Mouse (Mus musculus) embryonic facial prominence, embryonic 12.5 days (tissue): ENCODE measurements around the gene Sult5a1. TPM values are rescaled to one million over a fixed set of nuclear protein-coding genes. Genes with fewer than 3 reads are reported as not detected.
"Not testable (repeated sequence)": the region's sequence is repeated elsewhere in the genome, so short reads cannot be mapped to it uniquely, and the experiment has no call there.

Experiments used
- ATAC-seq: fragments of 200-750 bp; cut with Nextera tagmentation; 2 replicates; pipeline ENCODE4 v1.8.0; 2017; ENCODE audit not compliant: insufficient number of reproducible peaks, insufficient read depth, low FRiP score, low TSS enrichment
- H3K27ac ChIP-seq: fragments of 300-500 bp; sonication (generic); 2 replicates; pipeline ENCODE4 v1.5.1; 2016; ENCODE audit warnings: mild to moderate bottlenecking
- H3K27me3 ChIP-seq: fragments of 300-500 bp; sonication (generic); 2 replicates; pipeline ENCODE4 v1.6.1; 2016; ENCODE audit warnings: mild to moderate bottlenecking, moderate library complexity
- H3K36me3 ChIP-seq: fragments of 300-500 bp; sonication (generic); 2 replicates; pipeline ENCODE4 v1.6.1; 2016; ENCODE audit warnings: mild to moderate bottlenecking
- H3K4me1 ChIP-seq: fragments of 300-500 bp; sonication (generic); 2 replicates; pipeline ENCODE4 v1.6.1; 2016
- H3K4me2 ChIP-seq: fragments of 300-500 bp; sonication (generic); replicated peaks from 2 replicates; pipeline ENCODE4 v1.6.1; 2016; ENCODE audit warnings: mild to moderate bottlenecking, moderate library complexity
- H3K4me3 ChIP-seq: fragments of 300-500 bp; sonication (generic); 2 replicates; pipeline ENCODE4 v1.5.1; 2016; ENCODE audit warnings: mild to moderate bottlenecking
- H3K9ac ChIP-seq: fragments of 300-500 bp; sonication (generic); 2 replicates; pipeline ENCODE4 v1.6.1; 2016; ENCODE audit warnings: mild to moderate bottlenecking, moderate library complexity
- H3K9me3 ChIP-seq: fragments of 300-500 bp; sonication (generic); 2 replicates; pipeline ENCODE4 v1.6.1; 2016; ENCODE audit warnings: mild to moderate bottlenecking, moderate library complexity
- WGBS: fragments of 180-500 bp; shearing (Covaris S2); methylation state at CpG from one replicate; pipeline ENCODE4 v1.1.7; 2016; 5-methylcytosine and 5-hydroxymethylcytosine counted together
- polyA plus RNA-seq: library from polyadenylated mRNA; unstranded; fragments of >200 nt; fragmentation: Nextera tagmentation; extraction: Ambion mirVana; gene quantifications from 2 replicates; pipeline ENCODE4 v1.2.1, GENCODE M21; 2016

Gene Sult5a1
- polyA plus RNA-seq, 1 experiment from 2014 or later, result 19.2 TPM

- Histone ChIP-seq H3K9me3 (no peaks in the 10 kb centered on the region), H3K4me1 (peaks cover 9% of the 10 kb centered on the region), H3K4me3 (no peak overlapping the region), H3K36me3 (peaks cover 24% of the 10 kb centered on the region), H3K27me3 (no peaks in the 10 kb centered on the region), H3K4me2 (no peak overlapping the region), H3K9ac (no peak overlapping the region), H3K27ac (no peak overlapping the region)
- WGBS, result 63% methylated on average over 1 of the region's 1 CpGs
- no peak for ATAC-seq
Measured at GRCm38 (mm10) chr8:123108010-123108409, 50.1 kb downstream of the Sult5a1 start.

GRCm38 (mm10) chr8:123106531-123106930 is 51.6 kb downstream of the Sult5a1 start:
- Histone ChIP-seq H3K4me1 (peaks cover 9% of the 10 kb centered on the region), H3K27me3 (no peaks in the 10 kb centered on the region), H3K4me3 (no peak overlapping the region), H3K27ac (no peak overlapping the region), H3K9ac (no peak overlapping the region), H3K36me3 (peaks cover 24% of the 10 kb centered on the region), H3K4me2 (no peak overlapping the region), H3K9me3 (no peaks in the 10 kb centered on the region)
- ATAC-seq, result no peak
- 51% methylated on average over 2 of the region's 2 CpGs for WGBS

GRCm38 (mm10) chr8:123105553-123106326 is 52.4 kb downstream of the Sult5a1 start:
- Histone ChIP-seq H3K36me3 (peaks cover 24% of the 10 kb centered on the region), H3K4me2 (no peak overlapping the region), H3K27me3 (no peaks in the 10 kb centered on the region), H3K27ac (no peak overlapping the region), H3K4me1 (peaks cover 9% of the 10 kb centered on the region), H3K9me3 (no peaks in the 10 kb centered on the region), H3K9ac (no peak overlapping the region), H3K4me3 (no peak overlapping the region)
- WGBS, result 63% methylated on average over 5 of the region's 5 CpGs
- ATAC-seq, result no peak

GRCm38 (mm10) chr8:123104046-123104767 is 53.9 kb downstream of the Sult5a1 start:
- peak overlapping the region; percentile 84 for H3K4me2 ChIP-seq
- H3K27me3 ChIP-seq, result no peaks in the 10 kb centered on the region
- H3K27ac ChIP-seq, result 0 out of 2 replicates have a peak overlapping the region, but pooled peaks have one; percentile 94
- peak overlapping the region; percentile 98 for H3K9ac ChIP-seq
- WGBS, result 82% methylated on average over 6 of the region's 6 CpGs
- H3K4me3 ChIP-seq, result peak overlapping the region; percentile 82; the same call in 1 of the 2 replicates
- peaks cover 24% of the 10 kb centered on the region for H3K36me3 ChIP-seq
- no peak for ATAC-seq
- no peaks in the 10 kb centered on the region for H3K9me3 ChIP-seq
- peaks cover 9% of the 10 kb centered on the region for H3K4me1 ChIP-seq

- Histone ChIP-seq H3K4me1 (peaks cover 9% of the 10 kb centered on the region), H3K27ac (peak overlapping the region; percentile 94), H3K4me2 (peak overlapping the region; percentile 84), H3K36me3 (peaks cover 27% of the 10 kb centered on the region), H3K4me3 (peak overlapping the region; percentile 82), H3K9ac (peak overlapping the region; percentile 98), H3K9me3 (no peaks in the 10 kb centered on the region), H3K27me3 (no peaks in the 10 kb centered on the region)
- ATAC-seq, result no peak
- WGBS, result 16% methylated on average over 15 of the region's 15 CpGs
Measured at GRCm38 (mm10) chr8:123103285-123103684, 54.8 kb downstream of the Sult5a1 start.

GRCm38 (mm10) chr8:123102855-123103254 is 55.3 kb downstream of the Sult5a1 start:
- peaks cover 32% of the 10 kb centered on the region for H3K36me3 ChIP-seq
- not testable (repeated sequence) for H3K27me3 ChIP-seq, H3K4me1 ChIP-seq, H3K9me3 ChIP-seq
- H3K9ac ChIP-seq, result peak overlapping the region; percentile 98
- 1% methylated on average over 25 of the region's 26 CpGs for WGBS
- ATAC-seq, result peak; percentile 11; the same call in 1 of the 2 replicates
- H3K4me2 ChIP-seq, result peak overlapping the region; percentile 84
- H3K27ac ChIP-seq, result peak overlapping the region; percentile 94
- peak overlapping the region; percentile 82 for H3K4me3 ChIP-seq

- peaks cover 9% of the 10 kb centered on the region for H3K4me1 ChIP-seq
- no peaks in the 10 kb centered on the region for H3K27me3 ChIP-seq
- peak within 1 kb of the TSS; percentile 98 for H3K9ac ChIP-seq
- peak within 1 kb of the TSS; percentile 84 for H3K4me2 ChIP-seq
- peak; percentile 95 for ATAC-seq
- H3K27ac ChIP-seq, result peak within 1 kb of the TSS; percentile 94
- WGBS, result 1% methylated on average over 56 of the region's 56 CpGs
- H3K4me3 ChIP-seq, result peak within 1 kb of the TSS; percentile 82
- H3K36me3 ChIP-seq, result peaks cover 40% of the 10 kb centered on the region
- no peaks in the 10 kb centered on the region for H3K9me3 ChIP-seq
Measured at GRCm38 (mm10) chr8:123101735-123102685, 56.1 kb downstream of the Sult5a1 start, which contains the start of gene Rpl13. Rpl13 (plus strand) TSS chr8:123102350.

GRCm38 (mm10) chr8:123101244-123101643 is 56.9 kb downstream of the Sult5a1 start:
- H3K27ac ChIP-seq, result no peak overlapping the region
- no peaks in the 10 kb centered on the region for H3K9me3 ChIP-seq
- no peak overlapping the region for H3K9ac ChIP-seq
- H3K36me3 ChIP-seq, result peaks cover 43% of the 10 kb centered on the region
- no peaks in the 10 kb centered on the region for H3K27me3 ChIP-seq
- ATAC-seq, result no peak
- no peak overlapping the region for H3K4me3 ChIP-seq
- 81% methylated on average over 4 of the region's 4 CpGs for WGBS
- H3K4me1 ChIP-seq, result peaks cover 9% of the 10 kb centered on the region
- peak overlapping the region; percentile 84; the same call in 1 of the 2 replicates for H3K4me2 ChIP-seq

- Histone ChIP-seq H3K27ac (peak overlapping the region; percentile 60; the same call in 1 of the 2 replicates), H3K4me2 (no peak overlapping the region), H3K9me3 (no peaks in the 10 kb centered on the region), H3K9ac (no peak overlapping the region), H3K36me3 (peaks cover 44% of the 10 kb centered on the region), H3K4me1 (peaks cover 9% of the 10 kb centered on the region), H3K27me3 (no peaks in the 10 kb centered on the region), H3K4me3 (no peak overlapping the region)
- 20% methylated on average over 8 of the region's 8 CpGs for WGBS
- no peak for ATAC-seq
Measured at GRCm38 (mm10) chr8:123100288-123100687, 57.8 kb downstream of the Sult5a1 start.

- no peaks in the 10 kb centered on the region for H3K4me1 ChIP-seq
- WGBS, result 78% methylated on average over 12 of the region's 12 CpGs
- H3K27me3 ChIP-seq, result no peaks in the 10 kb centered on the region
- no peak overlapping the region for H3K4me3 ChIP-seq
- peaks cover 45% of the 10 kb centered on the region for H3K36me3 ChIP-seq
- no peaks in the 10 kb centered on the region for H3K9me3 ChIP-seq
- ATAC-seq, result no peak
- H3K4me2 ChIP-seq, result no peak overlapping the region
- no peak overlapping the region for H3K9ac ChIP-seq
- H3K27ac ChIP-seq, result no peak overlapping the region
Measured at GRCm38 (mm10) chr8:123097786-123098584, 60.1 kb downstream of the Sult5a1 start.
